Mouse (Mus musculus): ENCODE results near the gene Usf3. TPM values are rescaled to one million over a fixed set of nuclear protein-coding genes. Genes with fewer than 3 reads are reported as not detected.

Usf3 gene
- polyA plus RNA-seq, 1 experiment from 2014 or later, result 5.0 TPM

DNA sequence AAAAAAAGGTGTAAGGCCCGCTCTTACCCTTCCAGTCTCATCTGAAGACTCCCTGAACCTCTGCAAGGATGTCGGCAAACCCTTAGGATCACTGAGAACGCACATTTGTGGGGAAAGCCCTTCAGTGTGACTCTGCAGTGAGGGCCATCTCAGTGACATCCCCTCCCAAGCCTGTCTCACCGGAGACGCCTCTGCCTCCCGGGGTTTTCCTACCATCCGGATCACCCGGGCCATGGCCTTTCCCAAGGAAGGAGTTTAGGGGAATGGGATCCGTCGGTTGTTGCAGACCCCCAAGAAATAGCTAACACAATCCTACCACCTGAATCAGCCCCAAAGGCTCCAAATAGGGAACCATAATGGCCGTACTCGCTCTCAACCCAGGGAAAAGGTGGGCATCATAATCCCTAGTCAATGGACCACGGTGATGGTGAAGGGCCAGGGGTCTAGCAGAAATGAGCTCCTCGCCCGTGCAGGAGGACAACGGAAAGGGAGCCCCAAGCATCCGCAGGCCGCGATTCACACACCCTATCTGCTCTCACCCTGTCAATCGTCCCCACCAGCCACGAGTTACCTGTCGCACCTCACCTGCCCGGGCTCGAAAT, 34.6 kb upstream of the Usf3 start:
- Histone ChIP-seq H3K4me2 (ENCODE audit: low read length) (peak overlapping the region; percentile 90), H3K9me3 (ENCODE audit: control insufficient read depth, low read length) (no peaks in the 10 kb centered on the region), H3K36me3 (ENCODE audit: control insufficient read depth, insufficient read depth, low read length) (no peaks in the 10 kb centered on the region), H3K4me3 (replicated peaks; ENCODE audit: low read depth, low read length) (peak overlapping the region; percentile 96), H3K9ac (replicated peaks; ENCODE audit: low read length) (peak overlapping the region; percentile 93), H3K27me3 (ENCODE audit: control insufficient read depth, insufficient read depth, low read length) (no peaks in the 10 kb centered on the region), H3K4me1 (ENCODE audit: control insufficient read depth, insufficient read depth, low read length) (peaks cover 18% of the 10 kb centered on the region), H3K27ac (replicated peaks; ENCODE audit: low read depth, low read length) (peak overlapping the region; percentile 97)
- ATAC-seq (ENCODE audit: low FRiP score, low TSS enrichment) (peak; percentile 49; the same call in 1 of the 2 replicates), DNase-seq (no peak)
- WGBS, result 2% methylated on average over 24 of the region's 24 CpGs

- H3K36me3 ChIP-seq (ENCODE audit: control insufficient read depth, insufficient read depth, low read length), result no peaks in the 10 kb centered on the region
- peak overlapping the region; percentile 96 for H3K4me3 ChIP-seq (replicated peaks; ENCODE audit: low read depth, low read length)
- peak overlapping the region; percentile 93 for H3K9ac ChIP-seq (replicated peaks; ENCODE audit: low read length)
- H3K4me2 ChIP-seq (ENCODE audit: low read length), result peak overlapping the region; percentile 90
- ATAC-seq (ENCODE audit: low FRiP score, low TSS enrichment) (peak; percentile 90), DNase-seq (peak; percentile 97)
- under 1% methylated on average over 25 of the region's 25 CpGs for WGBS
- H3K4me1 ChIP-seq (ENCODE audit: control insufficient read depth, insufficient read depth, low read length), result peaks cover 18% of the 10 kb centered on the region
- peak overlapping the region; percentile 97 for H3K27ac ChIP-seq (replicated peaks; ENCODE audit: low read depth, low read length)
- H3K27me3 ChIP-seq (ENCODE audit: control insufficient read depth, insufficient read depth, low read length), result no peaks in the 10 kb centered on the region
- H3K9me3 ChIP-seq (ENCODE audit: control insufficient read depth, low read length), result no peaks in the 10 kb centered on the region
Measured at GRCm38 (mm10) chr16:44138979-44139535, 34.0 kb upstream of the Usf3 start.

GRCm38 (mm10) chr16:44139536-44140185, 33.4 kb upstream of the Usf3 start, which contains the start of the genes Atp6v1a and Naa50:
Gene Atp6v1a (minus strand): TSS chr16:44139705.
Gene Naa50 (plus strand): TSS chr16:44139830.
- Histone ChIP-seq H3K4me1 (ENCODE audit: control insufficient read depth, insufficient read depth, low read length) (peaks cover 18% of the 10 kb centered on the region), H3K4me3 (replicated peaks; ENCODE audit: low read depth, low read length) (peak within 1 kb of the TSS; percentile 96), H3K27me3 (ENCODE audit: control insufficient read depth, insufficient read depth, low read length) (no peaks in the 10 kb centered on the region), H3K9me3 (ENCODE audit: control insufficient read depth, low read length) (no peaks in the 10 kb centered on the region), H3K4me2 (ENCODE audit: low read length) (peak within 1 kb of the TSS; percentile 90), H3K27ac (replicated peaks; ENCODE audit: low read depth, low read length) (peak within 1 kb of the TSS; percentile 97), H3K9ac (replicated peaks; ENCODE audit: low read length) (peak within 1 kb of the TSS; percentile 93), H3K36me3 (ENCODE audit: control insufficient read depth, insufficient read depth, low read length) (no peaks in the 10 kb centered on the region)
- DNase-seq (peak; percentile 97), ATAC-seq (ENCODE audit: low FRiP score, low TSS enrichment) (peak; percentile 91)
- WGBS, result under 1% methylated on average over 71 of the region's 71 CpGs

- H3K36me3 ChIP-seq (ENCODE audit: control insufficient read depth, insufficient read depth, low read length), result no peaks in the 10 kb centered on the region
- H3K9me3 ChIP-seq (ENCODE audit: control insufficient read depth, low read length), result no peaks in the 10 kb centered on the region
- DNase-seq (peak; percentile 78), ATAC-seq (ENCODE audit: low FRiP score, low TSS enrichment) (peak; percentile 31)
- H3K27ac ChIP-seq (replicated peaks; ENCODE audit: low read depth, low read length), result peak overlapping the region; percentile 97
- H3K4me2 ChIP-seq (ENCODE audit: low read length), result peak overlapping the region; percentile 75
- under 1% methylated on average over 42 of the region's 44 CpGs for WGBS
- H3K27me3 ChIP-seq (ENCODE audit: control insufficient read depth, insufficient read depth, low read length), result no peaks in the 10 kb centered on the region
- H3K4me1 ChIP-seq (ENCODE audit: control insufficient read depth, insufficient read depth, low read length), result peaks cover 18% of the 10 kb centered on the region
- peak overlapping the region; percentile 93 for H3K9ac ChIP-seq (replicated peaks; ENCODE audit: low read length)
- peak overlapping the region; percentile 96 for H3K4me3 ChIP-seq (replicated peaks; ENCODE audit: low read depth, low read length)
Measured at GRCm38 (mm10) chr16:44140186-44140787, 32.8 kb upstream of the Usf3 start.

- Histone ChIP-seq H3K4me3 (replicated peaks; ENCODE audit: low read depth, low read length) (peak overlapping the region; percentile 96; the same call in 1 of the 2 replicates), H3K4me1 (ENCODE audit: control insufficient read depth, insufficient read depth, low read length) (peaks cover 18% of the 10 kb centered on the region), H3K36me3 (ENCODE audit: control insufficient read depth, insufficient read depth, low read length) (no peaks in the 10 kb centered on the region), H3K4me2 (ENCODE audit: low read length) (peak overlapping the region; percentile 75), H3K9me3 (ENCODE audit: control insufficient read depth, low read length) (no peaks in the 10 kb centered on the region), H3K9ac (replicated peaks; ENCODE audit: low read length) (no peak overlapping the region), H3K27me3 (ENCODE audit: control insufficient read depth, insufficient read depth, low read length) (no peaks in the 10 kb centered on the region), H3K27ac (replicated peaks; ENCODE audit: low read depth, low read length) (no peak overlapping the region)
- no peak for ATAC-seq (ENCODE audit: low FRiP score, low TSS enrichment)
- DNase-seq, result peak; percentile 42
- 44% methylated on average over 6 of the region's 6 CpGs for WGBS
Measured at GRCm38 (mm10) chr16:44141483-44141882, 31.6 kb upstream of the Usf3 start.

GRCm38 (mm10) chr16:44149002-44149767, 23.9 kb upstream of the Usf3 start:
- Histone ChIP-seq H3K4me1 (ENCODE audit: control insufficient read depth, insufficient read depth, low read length) (no peaks in the 10 kb centered on the region), H3K27me3 (ENCODE audit: control insufficient read depth, insufficient read depth, low read length) (no peaks in the 10 kb centered on the region), H3K9ac (replicated peaks; ENCODE audit: low read length) (no peak overlapping the region), H3K4me2 (ENCODE audit: low read length) (no peak overlapping the region), H3K27ac (replicated peaks; ENCODE audit: low read depth, low read length) (no peak overlapping the region), H3K9me3 (ENCODE audit: control insufficient read depth, low read length) (no peaks in the 10 kb centered on the region), H3K36me3 (ENCODE audit: control insufficient read depth, insufficient read depth, low read length) (no peaks in the 10 kb centered on the region), H3K4me3 (replicated peaks; ENCODE audit: low read depth, low read length) (no peak overlapping the region)
- ATAC-seq (ENCODE audit: low FRiP score, low TSS enrichment), result no peak
- DNase-seq, result peak; percentile 39
- 100% methylated on average over 1 of the region's 1 CpGs for WGBS

- Histone ChIP-seq H3K9me3 (ENCODE audit: control insufficient read depth, low read length) (no peaks in the 10 kb centered on the region), H3K27ac (replicated peaks; ENCODE audit: low read depth, low read length) (no peak overlapping the region), H3K27me3 (ENCODE audit: control insufficient read depth, insufficient read depth, low read length) (no peaks in the 10 kb centered on the region), H3K36me3 (ENCODE audit: control insufficient read depth, insufficient read depth, low read length) (peaks cover 17% of the 10 kb centered on the region), H3K4me3 (replicated peaks; ENCODE audit: low read depth, low read length) (no peak overlapping the region), H3K4me2 (ENCODE audit: low read length) (no peak overlapping the region), H3K4me1 (ENCODE audit: control insufficient read depth, insufficient read depth, low read length) (no peaks in the 10 kb centered on the region), H3K9ac (replicated peaks; ENCODE audit: low read length) (no peak overlapping the region)
- WGBS, result 72% methylated on average over 6 of the region's 6 CpGs
- ATAC-seq (ENCODE audit: low FRiP score, low TSS enrichment), result no peak
- DNase-seq, result peak; percentile 13
Measured at GRCm38 (mm10) chr16:44154497-44155057, 18.5 kb upstream of the Usf3 start.

DNA sequence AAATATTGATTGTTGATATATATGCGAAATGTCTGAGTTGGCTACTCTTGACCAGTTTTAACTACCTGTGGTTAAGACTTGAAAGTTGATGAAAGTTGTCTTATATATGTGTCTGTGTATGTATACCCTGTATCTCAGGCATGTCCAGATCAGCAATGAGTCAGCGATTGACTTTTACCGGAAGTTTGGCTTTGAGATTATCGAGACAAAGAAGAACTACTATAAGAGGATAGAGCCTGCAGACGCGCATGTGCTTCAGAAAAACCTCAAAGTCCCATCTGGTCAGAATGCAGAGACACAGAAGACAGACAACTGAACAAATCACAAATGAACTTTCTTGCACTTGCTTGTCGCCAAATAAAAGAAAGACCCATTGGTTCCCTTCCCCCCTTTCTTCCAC, 13.7 kb upstream of the Usf3 start:
- no peak overlapping the region for H3K4me3 ChIP-seq (replicated peaks; ENCODE audit: low read depth, low read length)
- H3K27ac ChIP-seq (replicated peaks; ENCODE audit: low read depth, low read length), result no peak overlapping the region
- 93% methylated on average over 7 of the region's 7 CpGs for WGBS
- DNase-seq, result no peak
- no peaks in the 10 kb centered on the region for H3K9me3 ChIP-seq (ENCODE audit: control insufficient read depth, low read length)
- no peaks in the 10 kb centered on the region for H3K27me3 ChIP-seq (ENCODE audit: control insufficient read depth, insufficient read depth, low read length)
- no peak overlapping the region for H3K4me2 ChIP-seq (ENCODE audit: low read length)
- no peak overlapping the region for H3K9ac ChIP-seq (replicated peaks; ENCODE audit: low read length)
- no peak for ATAC-seq (ENCODE audit: low FRiP score, low TSS enrichment)
- no peaks in the 10 kb centered on the region for H3K4me1 ChIP-seq (ENCODE audit: control insufficient read depth, insufficient read depth, low read length)
- peaks cover 27% of the 10 kb centered on the region for H3K36me3 ChIP-seq (ENCODE audit: control insufficient read depth, insufficient read depth, low read length)
